In genomic region chr7:142476795-142477452, GRCm38 (mm10) we compare ENCODE assay signal across 11 mouse cellular contexts. TPM values are rescaled to one million over a fixed set of nuclear protein-coding genes. Genes with fewer than 3 reads are reported as not detected.
DNase-seq lines count a peak whose midpoint lies in the region; ATAC-seq and TF ChIP-seq lines count a peak whose summit lies in the region.
"Had no signal": no experiment of that assay in that cellular context is flagged by ENCODE, and none has a peak within 500 bp of the region (broad histone marks: within the 10 kb centered on the region; RNA-seq: fewer than 3 reads in every experiment).

No protein-coding gene starts in this region.

- H3K4me2 ChIP-seq in heart, embryonic 11.5 days, result no peak overlapping the region
- H3K4me2 ChIP-seq in midbrain, postnatal 0 days (ENCODE audit: low read depth, low read length, poor library complexity, severe bottlenecking), result no peak overlapping the region
- no peak overlapping the region for H3K4me2 ChIP-seq in midbrain, embryonic 13.5 days (replicated peaks)
- peak overlapping the region; percentile 45 for H3K4me2 ChIP-seq in heart, embryonic 15.5 days
- H3K4me2 ChIP-seq: hindbrain, embryonic 12.5 days had no signal

- H3K4me1 ChIP-seq in heart, embryonic 11.5 days (ENCODE audit: control insufficient read depth, insufficient read depth, low read length), result peaks cover 51% of the 10 kb centered on the region
- peaks cover 6% of the 10 kb centered on the region for H3K4me1 ChIP-seq in midbrain, postnatal 0 days (ENCODE audit: insufficient read depth, low read length)
- H3K4me1 ChIP-seq in midbrain, embryonic 13.5 days (replicated peaks), result peaks cover 22% of the 10 kb centered on the region
- peaks cover 80% of the 10 kb centered on the region for H3K4me1 ChIP-seq in heart, embryonic 15.5 days (replicated peaks)
- H3K4me1 ChIP-seq in small intestine, adult 2 months (ENCODE audit: control insufficient read depth, insufficient read depth, insufficient read length, low read length), result no peaks in the 10 kb centered on the region

- WGBS in heart, embryonic 11.5 days (ENCODE audit: insufficient replicate concordance), result 80% methylated on average over 13 of the region's 13 CpGs
- WGBS in midbrain, postnatal 0 days, result 85% methylated on average over 13 of the region's 13 CpGs
- WGBS in midbrain, embryonic 13.5 days, result 91% methylated on average over 13 of the region's 13 CpGs
- 79% methylated on average over 13 of the region's 13 CpGs for WGBS in heart, embryonic 15.5 days
- WGBS in small intestine, adult 2 months, result 79% methylated on average over 13 of the region's 13 CpGs

- H3K9me3 ChIP-seq in heart, embryonic 11.5 days (replicated peaks; ENCODE audit: control insufficient read depth, low read length), result no peaks in the 10 kb centered on the region
- no peaks in the 10 kb centered on the region for H3K9me3 ChIP-seq in midbrain, postnatal 0 days (ENCODE audit: low read length)
- no peaks in the 10 kb centered on the region for H3K9me3 ChIP-seq in midbrain, embryonic 13.5 days
- no peaks in the 10 kb centered on the region for H3K9me3 ChIP-seq in heart, embryonic 15.5 days (replicated peaks)
- H3K9me3 ChIP-seq: hindbrain, embryonic 12.5 days had no signal

- no peak for TF ChIP-seq POLR2A in small intestine, adult 2 months (IDR thresholded peaks at IDR 0.05; ENCODE audit: low read depth, low read length)

- no peak overlapping the region for H3K4me3 ChIP-seq in heart, embryonic 11.5 days (ENCODE audit: low read depth, low read length)
- H3K4me3 ChIP-seq in midbrain, postnatal 0 days (ENCODE audit: low read depth, low read length), result no peak overlapping the region
- H3K4me3 ChIP-seq in midbrain, embryonic 13.5 days (replicated peaks), result no peak overlapping the region
- H3K4me3 ChIP-seq in heart, embryonic 15.5 days, result peak overlapping the region; percentile 17
- H3K4me3 ChIP-seq in small intestine, adult 2 months (ENCODE audit: low read depth, low read length), result peak overlapping the region; percentile 57
- H3K4me3 ChIP-seq: erythroblast, embryonic 14.5 days; hindbrain, embryonic 12.5 days had no signal

- no peaks in the 10 kb centered on the region for H3K36me3 ChIP-seq in heart, embryonic 11.5 days (ENCODE audit: control insufficient read depth, insufficient read depth, low read length)
- no peaks in the 10 kb centered on the region for H3K36me3 ChIP-seq in midbrain, postnatal 0 days (ENCODE audit: insufficient read depth, low read length)
- H3K36me3 ChIP-seq in midbrain, embryonic 13.5 days, result no peaks in the 10 kb centered on the region
- no peaks in the 10 kb centered on the region for H3K36me3 ChIP-seq in heart, embryonic 15.5 days
- H3K36me3 ChIP-seq in small intestine, adult 2 months (ENCODE audit: control insufficient read depth, insufficient read depth, low read length), result no peaks in the 10 kb centered on the region
- H3K36me3 ChIP-seq: hindbrain, embryonic 12.5 days had no signal

- no peak overlapping the region for H3K9ac ChIP-seq in heart, embryonic 11.5 days (ENCODE audit: low read depth, low read length)
- H3K9ac ChIP-seq in midbrain, postnatal 0 days (replicated peaks; ENCODE audit: low read length, poor library complexity, severe bottlenecking), result no peak overlapping the region
- H3K9ac ChIP-seq in midbrain, embryonic 13.5 days (replicated peaks), result no peak overlapping the region
- peak overlapping the region; percentile 46; the same call in 1 of the 2 replicates for H3K9ac ChIP-seq in heart, embryonic 15.5 days
- H3K9ac ChIP-seq: hindbrain, embryonic 12.5 days had no signal

- H3K27me3 ChIP-seq in heart, embryonic 11.5 days (ENCODE audit: control insufficient read depth, insufficient read depth, low read length), result no peaks in the 10 kb centered on the region
- no peaks in the 10 kb centered on the region for H3K27me3 ChIP-seq in midbrain, postnatal 0 days (ENCODE audit: insufficient read depth, low read length)
- H3K27me3 ChIP-seq in midbrain, embryonic 13.5 days, result no peaks in the 10 kb centered on the region
- no peaks in the 10 kb centered on the region for H3K27me3 ChIP-seq in heart, embryonic 15.5 days
- H3K27me3 ChIP-seq in small intestine, adult 2 months (ENCODE audit: control insufficient read depth, insufficient read depth, low read length), result no peaks in the 10 kb centered on the region
- H3K27me3 ChIP-seq: hindbrain, embryonic 12.5 days had no signal

- H3K27ac ChIP-seq in heart, embryonic 11.5 days (ENCODE audit: low read depth, low read length), result no peak overlapping the region
- H3K27ac ChIP-seq in midbrain, postnatal 0 days (ENCODE audit: low read depth, low read length), result no peak overlapping the region
- H3K27ac ChIP-seq in midbrain, embryonic 13.5 days, result no peak overlapping the region
- H3K27ac ChIP-seq in heart, embryonic 15.5 days, result peak overlapping the region; percentile 96
- peak overlapping the region; percentile 62 for H3K27ac ChIP-seq in small intestine, adult 2 months (ENCODE audit: insufficient read depth, low read depth, low read length)
- H3K27ac ChIP-seq: hindbrain, embryonic 12.5 days had no signal

- peak; percentile 95 for DNase-seq in heart, adult 11 months
- DNase-seq in midbrain, postnatal 0 days (ENCODE audit: low spot score), result peak; percentile 35
- DNase-seq in adrenal gland, adult 8-10 months, result no peak
- DNase-seq in embryo, embryonic 10.5 days (ENCODE audit: low spot score), result no peak
- DNase-seq: thymus, postnatal 25 days had no signal

- no peak for TF ChIP-seq CTCF in midbrain, postnatal 0 days (IDR thresholded peaks at IDR 0.05)
- TF ChIP-seq CTCF in small intestine, adult 2 months (IDR thresholded peaks at IDR 0.05; ENCODE audit: extremely low read depth, insufficient read length, insufficient replicate concordance, low read depth, low read length), result no peak

- no peak for ATAC-seq in heart, embryonic 11.5 days (replicated peaks; ENCODE audit: insufficient number of reproducible peaks, low FRiP score, low TSS enrichment)
- no peak for ATAC-seq in midbrain, postnatal 0 days (ENCODE audit: low FRiP score)
- ATAC-seq in midbrain, embryonic 13.5 days, result no peak
- no peak for ATAC-seq in heart, embryonic 15.5 days (replicated peaks; ENCODE audit: insufficient number of reproducible peaks, insufficient read depth, low FRiP score, low read depth)

RNA-seq across cellular contexts. Expression of gene Lsp1, which starts 16.3 kb away (rescaled TPM):
- polyA plus RNA-seq in heart, embryonic 11.5 days (2014; fragmentation: Nextera tagmentation; extraction: Ambion mirVana), result 31.4 and 32.1 TPM in 2 replicates
- total RNA-seq in midbrain, postnatal 0 days (2014; rRNA removed), result 5.1 and 11.0 TPM in 2 replicates
- polyA plus RNA-seq in midbrain, postnatal 0 days (2015; fragmentation: Nextera tagmentation; extraction: Ambion mirVana), result 5.3 and 8.7 TPM in 2 replicates
- polyA plus RNA-seq in midbrain, embryonic 13.5 days (2015; fragmentation: Nextera tagmentation; extraction: Ambion mirVana), result 6.5 and 6.9 TPM in 2 replicates
- polyA plus RNA-seq in heart, embryonic 15.5 days (2015; fragmentation: Nextera tagmentation; extraction: Ambion mirVana), result 49.6 and 83.5 TPM in 2 replicates
- polyA plus RNA-seq in small intestine, adult 2 months (2012; rRNA removed), result 29.4 and 48.0 TPM in 2 replicates
- 10 to 100 TPM; 18.1 to 31.9 (median 21.4) TPM for total RNA-seq in adrenal gland, adult 8-10 months (2022)

RNA-seq across cellular contexts. Expression of gene Tnnt3, which starts 21.7 kb away (rescaled TPM):
- 16.0 and 16.3 TPM in 2 replicates for polyA plus RNA-seq in heart, embryonic 11.5 days (2014; fragmentation: Nextera tagmentation; extraction: Ambion mirVana)
- 1.3 and 1.5 TPM in 2 replicates for total RNA-seq in midbrain, postnatal 0 days (2014; rRNA removed)
- polyA plus RNA-seq in midbrain, postnatal 0 days (2015; fragmentation: Nextera tagmentation; extraction: Ambion mirVana), result 2.0 and 3.1 TPM in 2 replicates
- 0.68 and 1.0 TPM in 2 replicates for polyA plus RNA-seq in midbrain, embryonic 13.5 days (2015; fragmentation: Nextera tagmentation; extraction: Ambion mirVana)
- 4.6 and 4.8 TPM in 2 replicates for polyA plus RNA-seq in heart, embryonic 15.5 days (2015; fragmentation: Nextera tagmentation; extraction: Ambion mirVana)
- polyA plus RNA-seq in small intestine, adult 2 months (2012; rRNA removed), result 0.10 TPM in 1 of 2 replicates, not detected in the other
- total RNA-seq in adrenal gland, adult 8-10 months (2022), result 1 to 10 TPM in 3 of 4 experiments, not detected in 1; 1.1 to 1.5 (median 1.3) TPM
- polyA plus RNA-seq: erythroblast, embryonic 14.5 days had no signal

RNA-seq across cellular contexts. Expression of gene Tnni2, which starts 35.3 kb away (rescaled TPM):
- 46.1 and 51.6 TPM in 2 replicates for polyA plus RNA-seq in heart, embryonic 11.5 days (2014; fragmentation: Nextera tagmentation; extraction: Ambion mirVana)
- not detected in 2 replicates for total RNA-seq in midbrain, postnatal 0 days (2014; rRNA removed)
- polyA plus RNA-seq in midbrain, postnatal 0 days (2015; fragmentation: Nextera tagmentation; extraction: Ambion mirVana), result 0.46 and 0.56 TPM in 2 replicates
- 0.59 and 0.75 TPM in 2 replicates for polyA plus RNA-seq in midbrain, embryonic 13.5 days (2015; fragmentation: Nextera tagmentation; extraction: Ambion mirVana)
- 16.8 and 16.9 TPM in 2 replicates for polyA plus RNA-seq in heart, embryonic 15.5 days (2015; fragmentation: Nextera tagmentation; extraction: Ambion mirVana)
- 0.35 and 2.9 TPM in 2 replicates for polyA plus RNA-seq in small intestine, adult 2 months (2012; rRNA removed)
- total RNA-seq in adrenal gland, adult 8-10 months (2022), result 1 to 10 TPM in 1 of 4 experiments, under 1 TPM in 3; 0.43 to 1.1 (median 0.85) TPM
- polyA plus RNA-seq: erythroblast, embryonic 14.5 days had no signal

RNA-seq across cellular contexts. Expression of gene Syt8, which starts 42.3 kb away (rescaled TPM):
- 0.26 and 0.31 TPM in 2 replicates for polyA plus RNA-seq in heart, embryonic 11.5 days (2014; fragmentation: Nextera tagmentation; extraction: Ambion mirVana)
- not detected in 2 replicates for total RNA-seq in midbrain, postnatal 0 days (2014; rRNA removed)
- polyA plus RNA-seq in midbrain, postnatal 0 days (2015; fragmentation: Nextera tagmentation; extraction: Ambion mirVana), result not detected in 2 replicates
- polyA plus RNA-seq in midbrain, embryonic 13.5 days (2015; fragmentation: Nextera tagmentation; extraction: Ambion mirVana), result not detected in 2 replicates
- 0.48 and 1.7 TPM in 2 replicates for polyA plus RNA-seq in heart, embryonic 15.5 days (2015; fragmentation: Nextera tagmentation; extraction: Ambion mirVana)
- 1.4 and 66.8 TPM in 2 replicates for polyA plus RNA-seq in small intestine, adult 2 months (2012; rRNA removed)
- 1 to 10 TPM in 1 of 4 experiments, not detected in 3; 1.2 TPM for total RNA-seq in adrenal gland, adult 8-10 months (2022)
- polyA plus RNA-seq: erythroblast, embryonic 14.5 days had no signal

RNA-seq across cellular contexts. Expression of gene Mrpl23, which starts 55.6 kb away (rescaled TPM):
- polyA plus RNA-seq in heart, embryonic 11.5 days (2014; fragmentation: Nextera tagmentation; extraction: Ambion mirVana), result 15.4 and 19.3 TPM in 2 replicates
- total RNA-seq in midbrain, postnatal 0 days (2014; rRNA removed), result 56.3 and 60.8 TPM in 2 replicates
- 24.6 and 30.1 TPM in 2 replicates for polyA plus RNA-seq in midbrain, postnatal 0 days (2015; fragmentation: Nextera tagmentation; extraction: Ambion mirVana)
- polyA plus RNA-seq in midbrain, embryonic 13.5 days (2015; fragmentation: Nextera tagmentation; extraction: Ambion mirVana), result 12.8 and 13.7 TPM in 2 replicates
- 17.0 and 18.7 TPM in 2 replicates for polyA plus RNA-seq in heart, embryonic 15.5 days (2015; fragmentation: Nextera tagmentation; extraction: Ambion mirVana)
- polyA plus RNA-seq in small intestine, adult 2 months (2012; rRNA removed), result 4.8 and 10.5 TPM in 2 replicates
- total RNA-seq in adrenal gland, adult 8-10 months (2022), result 10 to 100 TPM in 1 of 4 experiments, 1 to 10 TPM in 3; 2.2 to 13.7 (median 4.8) TPM

Comparison
In these comparisons a context has a peak if more than half of its experiments do, and no peak if none do; other contexts are left out.
1. H3K27ac ChIP-seq: peak in heart, embryonic 15.5 days (single experiment) and small intestine, adult 2 months (single experiment); none in heart, embryonic 11.5 days (single experiment), midbrain, postnatal 0 days (single experiment) and midbrain, embryonic 13.5 days (single experiment).
2. H3K4me3 ChIP-seq: peak in heart, embryonic 15.5 days (single experiment) and small intestine, adult 2 months (single experiment); none in heart, embryonic 11.5 days (single experiment), midbrain, postnatal 0 days (single experiment) and midbrain, embryonic 13.5 days (single experiment).
3. DNase-seq: peak in heart, adult 11 months (single experiment) and midbrain, postnatal 0 days (single experiment); none in adrenal gland, adult 8-10 months (single experiment) and embryo, embryonic 10.5 days (single experiment).